In genomic region chr5:75929960-75930359, GRCm38 (mm10) we compare ENCODE assay signal across 30 mouse cellular contexts. TPM values are rescaled to one million over a fixed set of nuclear protein-coding genes. Genes with fewer than 3 reads are reported as not detected.
DNase-seq lines count a peak whose midpoint lies in the region; ATAC-seq and TF ChIP-seq lines count a peak whose summit lies in the region.
"Had no signal": no experiment of that assay in that cellular context is flagged by ENCODE, and none has a peak within 500 bp of the region (broad histone marks: within the 10 kb centered on the region; RNA-seq: fewer than 3 reads in every experiment).

No protein-coding gene starts in this region.

- no peak overlapping the region for H3K4me3 ChIP-seq in liver, embryonic 14.5 days (ENCODE audit: insufficient read depth in 1 of 2, low read depth in 2 of 2, low read length in 2 of 2)
- H3K4me3 ChIP-seq: forebrain, embryonic 12.5 days; heart, embryonic 10.5 days; hindbrain, embryonic 10.5 days; hindbrain, embryonic 15.5 days; limb, embryonic 12.5 days; midbrain, embryonic 10.5 days; midbrain, embryonic 15.5 days; neural tube, embryonic 15.5 days had no signal

- peak; percentile 20 for DNase-seq in c-Kit-positive CD71-positive TER-119-negative erythroid progenitor cells, embryonic 14.5 days (ENCODE audit: low read depth)
- DNase-seq in liver, embryonic 14.5 days (ENCODE audit: low read depth in 3 of 3, low spot score in 3 of 3): no peak
- DNase-seq in gastrocnemius, postnatal 14 days: no peak
- no peak for DNase-seq in right cerebral cortex, postnatal 14 days
- DNase-seq: adrenal gland, adult 8-10 months; B cell, adult 2 months; cerebellum, adult 11-12 months; cerebellum, adult 9-11 months; forebrain, postnatal 0 days; kidney, adult 11 months; kidney, postnatal 14 days; layer of hippocampus, adult 9-11 months; lung, adult 18-20 months; lung, postnatal 10 days; spleen, adult 18-20 months; thymus, adult 18-20 months; thymus, postnatal 36 days had no signal

- H3K36me3 ChIP-seq in liver, embryonic 14.5 days (replicated peaks; ENCODE audit: control insufficient read depth, insufficient read depth, low read depth): no peaks in the 10 kb centered on the region
- H3K36me3 ChIP-seq: forebrain, embryonic 12.5 days; hindbrain, embryonic 10.5 days; hindbrain, embryonic 15.5 days; limb, embryonic 12.5 days; midbrain, embryonic 10.5 days; midbrain, embryonic 15.5 days; neural tube, embryonic 15.5 days had no signal

- WGBS in liver, embryonic 14.5 days (ENCODE audit: insufficient replicate concordance): 20% methylated on average over 7 of the region's 7 CpGs

- TF ChIP-seq EP300 in liver, embryonic 14.5 days (IDR thresholded peaks at IDR 0.05; ENCODE audit: low read depth): peak; percentile 10; the same call in 1 of the 2 replicates

- no peaks in the 10 kb centered on the region for H3K9me3 ChIP-seq in liver, embryonic 14.5 days (ENCODE audit: control insufficient read depth, low read length)
- H3K9me3 ChIP-seq: forebrain, embryonic 12.5 days; heart, embryonic 10.5 days; hindbrain, embryonic 10.5 days; hindbrain, embryonic 15.5 days; limb, embryonic 12.5 days; midbrain, embryonic 10.5 days; midbrain, embryonic 15.5 days; neural tube, embryonic 15.5 days had no signal

- intact Hi-C loops in gastrocnemius, postnatal 14 days (cut with DNase I; ENCODE audit: low total_unique reads): no loop called here

- no peak overlapping the region for H3K4me2 ChIP-seq in liver, embryonic 14.5 days (ENCODE audit: low read depth)
- H3K4me2 ChIP-seq: forebrain, embryonic 12.5 days; hindbrain, embryonic 15.5 days; limb, embryonic 12.5 days; midbrain, embryonic 15.5 days; neural tube, embryonic 15.5 days had no signal

- peaks cover 5 to 28% of the 10 kb centered on the region in 2 experiments; a peak in 3 of 4 replicates for H3K4me1 ChIP-seq in liver, embryonic 14.5 days (replicated peaks; ENCODE audit: control insufficient read depth in 2 of 2, insufficient read depth in 2 of 2, low read length in 1 of 2)
- H3K4me1 ChIP-seq: forebrain, embryonic 12.5 days; hindbrain, embryonic 10.5 days; hindbrain, embryonic 15.5 days; limb, embryonic 12.5 days; midbrain, embryonic 10.5 days; midbrain, embryonic 15.5 days; neural tube, embryonic 15.5 days had no signal

- no peak for TF ChIP-seq CTCF in liver, embryonic 14.5 days (IDR thresholded peaks at IDR 0.05; ENCODE audit: low read depth)

- no peaks in the 10 kb centered on the region; the same call in 1 of the 2 replicates for H3K27me3 ChIP-seq in liver, embryonic 14.5 days (ENCODE audit: control insufficient read depth, insufficient read depth, low read length)
- H3K27me3 ChIP-seq: forebrain, embryonic 12.5 days; hindbrain, embryonic 15.5 days; limb, embryonic 12.5 days; midbrain, embryonic 15.5 days; neural tube, embryonic 15.5 days had no signal

- H3K9ac ChIP-seq in liver, embryonic 14.5 days (replicated peaks): no peak overlapping the region
- H3K9ac ChIP-seq: forebrain, embryonic 12.5 days; forebrain, postnatal 0 days; hindbrain, embryonic 15.5 days; limb, embryonic 12.5 days; midbrain, embryonic 15.5 days; neural tube, embryonic 15.5 days had no signal

- 0 out of 2 replicates have a peak, but pooled peaks have one; percentile 43 for ATAC-seq in erythroblast, adult 5-6 weeks (replicated peaks; ENCODE audit: low FRiP score, poor library complexity, severe bottlenecking)
- ATAC-seq in liver, embryonic 14.5 days (ENCODE audit: insufficient read depth): peak; percentile 68; the same call in 1 of the 2 replicates
- ATAC-seq in megakaryocyte-erythroid progenitor cell, adult 5-6 weeks (replicated peaks; ENCODE audit: low FRiP score, low TSS enrichment, poor library complexity, severe bottlenecking): peak; percentile 73
- ATAC-seq: forebrain, postnatal 0 days; inflammation-experienced regulatory T-cells, adult 6 months; midbrain, embryonic 15.5 days had no signal

- H3K27ac ChIP-seq in liver, embryonic 14.5 days: no peak overlapping the region
- H3K27ac ChIP-seq: forebrain, embryonic 12.5 days; heart, embryonic 10.5 days; hindbrain, embryonic 10.5 days; hindbrain, embryonic 15.5 days; limb, embryonic 12.5 days; macrophage; midbrain, embryonic 10.5 days; midbrain, embryonic 15.5 days; neural tube, embryonic 15.5 days; stomach, postnatal 0 days had no signal

RNA-seq across cellular contexts. Expression of gene Kdr, which starts 48.3 kb away (rescaled TPM):
- not detected in 2 replicates for total RNA-seq in erythroblast, adult 5-6 weeks (2015; ENCODE audit: low replicate concordance)
- 0.17 TPM in 1 of 2 replicates, not detected in the other for total RNA-seq in erythroblast, adult 5-6 weeks (2017; ENCODE audit: low replicate concordance)
- polyA plus RNA-seq in liver, embryonic 14.5 days (2012; rRNA removed): 3.1 and 3.8 TPM in 2 replicates
- polyA plus RNA-seq in liver, embryonic 14.5 days (2014; fragmentation: Nextera tagmentation; extraction: Ambion mirVana): 5.2 and 5.7 TPM in 2 replicates
- total RNA-seq in megakaryocyte-erythroid progenitor cell, adult 5-6 weeks (2014; fragmentation: Nextera tagmentation): 0.46 TPM in 1 of 2 replicates, not detected in the other
- 0.56 and 0.84 TPM in 2 replicates for total RNA-seq in megakaryocyte-erythroid progenitor cell, adult 5-6 weeks (2017)
- 10 to 100 TPM; 29.8 to 35.8 TPM for total RNA-seq in gastrocnemius, postnatal 14 days (2021)

Comparison
In these comparisons a context has a peak if more than half of its experiments do, and no peak if none do; other contexts are left out.
1. RNA of gene Kdr, which starts 48.3 kb away (total RNA-seq): 29.8 to 35.8 TPM in gastrocnemius, postnatal 14 days; 0.46 to 0.84 TPM in megakaryocyte-erythroid progenitor cell, adult 5-6 weeks and 0.17 TPM in erythroblast, adult 5-6 weeks; every median in the first group is over 10 times any median in the second.
2. Peak in every context shown above with its lines, with median percentiles within 50 percentile points of each other: ATAC-seq.